Mouse (Mus musculus): ENCODE measurements around the gene Brwd1.

DNA sequence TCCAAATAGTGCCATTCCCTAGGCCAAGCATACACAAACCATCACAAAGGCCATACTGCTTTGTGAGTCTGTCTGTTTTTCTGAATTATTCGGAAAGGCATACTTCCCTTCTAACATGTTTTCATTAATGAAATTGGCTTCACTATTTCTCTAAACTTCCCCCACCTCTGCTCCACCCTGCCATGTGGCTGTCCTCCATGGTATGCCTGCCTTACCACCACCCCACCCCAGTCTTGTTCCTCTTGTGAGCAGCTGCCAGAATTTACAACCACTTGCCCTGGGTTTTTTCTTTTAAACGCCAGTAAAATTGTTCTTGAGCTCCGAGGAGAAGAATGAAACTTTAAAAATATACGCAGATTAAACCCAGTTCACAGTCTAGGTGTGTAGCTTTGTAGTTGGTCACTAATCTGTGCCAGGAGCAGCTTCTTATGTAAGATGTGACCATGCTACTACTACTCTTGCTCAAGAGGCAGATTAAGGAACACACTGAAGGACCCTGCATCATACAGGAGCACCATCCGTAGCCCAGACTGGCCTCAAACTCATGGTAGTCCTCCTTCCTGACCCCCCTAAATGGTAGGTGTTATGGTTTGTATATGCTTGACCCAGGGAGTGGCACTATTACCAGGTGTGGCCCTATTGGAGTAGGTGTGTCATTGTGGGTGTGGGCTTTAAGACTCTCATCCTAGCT is 28.5 kb upstream of the Brwd1 start:
- TF ChIP-seq POLR2A (IDR thresholded peaks at IDR 0.05; ENCODE audit: insufficient read depth, low read depth, low read length) (no peak), CTCF (IDR thresholded peaks at IDR 0.05; ENCODE audit: insufficient read depth, low read depth, low read length) (no peak)

Data from olfactory bulb, adult 2 months (tissue).